Mouse (Mus musculus): ENCODE measurements around the gene Tubd1. TPM values are rescaled to one million over a fixed set of nuclear protein-coding genes. Genes with fewer than 3 reads are reported as not detected.

The Tubd1 gene
- total RNA-seq, 2 experiments from 2014 or later = 6.3 to 7.5 TPM

- no peak for DNase-seq (ENCODE audit: low spot score in 2 of 2)
These were observed 37.9 kb downstream of the Tubd1 start for GRCm38 (mm10) chr11:86582543-86583260.

- no peak for DNase-seq (ENCODE audit: low spot score in 2 of 2)
These were observed 38.6 kb downstream of the Tubd1 start for GRCm38 (mm10) chr11:86583313-86583825.

GRCm38 (mm10) chr11:86583990-86584897 is 39.5 kb downstream of the Tubd1 start:
- no peak for DNase-seq (ENCODE audit: low spot score in 2 of 2)

- no peak for DNase-seq (ENCODE audit: low spot score in 2 of 2)
These were observed 40.3 kb downstream of the Tubd1 start for GRCm38 (mm10) chr11:86584898-86585597.

GRCm38 (mm10) chr11:86585598-86585984 is 40.8 kb downstream of the Tubd1 start:
- DNase-seq (ENCODE audit: low spot score in 2 of 2) = no peak

- DNase-seq (ENCODE audit: low spot score in 2 of 2) = no peak
These were observed 41.5 kb downstream of the Tubd1 start for GRCm38 (mm10) chr11:86586177-86586867.

GRCm38 (mm10) chr11:86586868-86587792 is 42.3 kb downstream of the Tubd1 start:
- DNase-seq (ENCODE audit: low spot score in 2 of 2) = peak in 1 of 2 experiments; percentile 26

- no peak for DNase-seq (ENCODE audit: low spot score in 2 of 2)
These were observed 43.0 kb downstream of the Tubd1 start for GRCm38 (mm10) chr11:86587830-86588229.

- no peak for DNase-seq (ENCODE audit: low spot score in 2 of 2)
These were observed 44.0 kb downstream of the Tubd1 start for GRCm38 (mm10) chr11:86588583-86589298.

- no peak for DNase-seq (ENCODE audit: low spot score in 2 of 2)
These were observed 45.3 kb downstream of the Tubd1 start for GRCm38 (mm10) chr11:86590066-86590465.

- DNase-seq (ENCODE audit: low spot score in 2 of 2) = no peak
These were observed 45.8 kb downstream of the Tubd1 start for GRCm38 (mm10) chr11:86590579-86590978.

- DNase-seq (ENCODE audit: low spot score in 2 of 2) = no peak
These were observed 46.6 kb downstream of the Tubd1 start for GRCm38 (mm10) chr11:86591301-86591845.

GRCm38 (mm10) chr11:86591931-86592616 is 47.3 kb downstream of the Tubd1 start:
- DNase-seq (ENCODE audit: low spot score in 2 of 2) = no peak

- DNase-seq (ENCODE audit: low spot score in 2 of 2) = no peak
These were observed 48.2 kb downstream of the Tubd1 start for GRCm38 (mm10) chr11:86592993-86593392.

GRCm38 (mm10) chr11:86593443-86593842 is 48.7 kb downstream of the Tubd1 start:
- no peak for DNase-seq (ENCODE audit: low spot score in 2 of 2)

- DNase-seq (ENCODE audit: low spot score in 2 of 2) = no peak
These were observed 49.5 kb downstream of the Tubd1 start for GRCm38 (mm10) chr11:86594188-86594876.

- DNase-seq (ENCODE audit: low spot score in 2 of 2) = no peak
These were observed 50.6 kb downstream of the Tubd1 start for GRCm38 (mm10) chr11:86595366-86595765.
